Mouse (Mus musculus) C2C12 (cell line): ENCODE results near the gene Uhrf1. TPM values are rescaled to one million over a fixed set of nuclear protein-coding genes. Genes with fewer than 3 reads are reported as not detected.
A peak's percentile ranks its signal among the peaks of the same experiment; 100 is the strongest.

Experiments used
- H3K27me3 ChIP-seq: one replicate; pipeline ENCODE4 v1.6.1; 2011; ENCODE audit not compliant: control insufficient read depth, insufficient read depth, insufficient read length
- H3K36me3 ChIP-seq: one replicate; pipeline ENCODE4 v1.6.1; 2011; ENCODE audit not compliant: control insufficient read depth, insufficient read depth
- H3K4me3 ChIP-seq: one replicate; pipeline ENCODE4 v1.5.1; 2011; ENCODE audit warnings: mild to moderate bottlenecking, control low read depth; ENCODE audit not compliant: poor library complexity, insufficient read depth, severe bottlenecking
- H3K79me2 ChIP-seq: one replicate; pipeline ENCODE4 v1.6.1; 2011; ENCODE audit not compliant: control insufficient read depth, insufficient read depth
- H3K79me3 ChIP-seq: one replicate; pipeline ENCODE4 v1.6.1; 2011; ENCODE audit warnings: low read depth, control low read depth
- H3ac ChIP-seq: one replicate; pipeline ENCODE3; 2011; ENCODE audit warnings: low read depth; ENCODE audit not compliant: control insufficient read depth, insufficient read length
- CEBPB ChIP-seq: IDR thresholded peaks from one replicate; pipeline ENCODE4 v1.6.1; 2011; ENCODE audit warnings: low read depth, mild to moderate bottlenecking, control low read depth, moderate library complexity
- CTCF ChIP-seq: IDR thresholded peaks from one replicate; pipeline ENCODE4 v1.5.1; 2011; ENCODE audit not compliant: control insufficient read depth, insufficient read depth, insufficient read length
- FOSL1 ChIP-seq: IDR thresholded peaks from one replicate; pipeline ENCODE4 v1.8.0; 2011; ENCODE audit warnings: mild to moderate bottlenecking, low read length; ENCODE audit not compliant: poor library complexity, insufficient read depth, severe bottlenecking
- MAX ChIP-seq: IDR thresholded peaks from one replicate; pipeline ENCODE4 v1.6.1; 2011; ENCODE audit warnings: mild to moderate bottlenecking, control low read depth
- MYOD1 ChIP-seq: IDR thresholded peaks from one replicate; pipeline ENCODE4 v1.6.1; 2011; ENCODE audit warnings: low read depth; ENCODE audit not compliant: control insufficient read depth, insufficient read length
- MYOG ChIP-seq: IDR thresholded peaks from one replicate; pipeline ENCODE4 v1.6.1; 2011; ENCODE audit not compliant: control insufficient read depth, insufficient read length; ENCODE audit errors: extremely low read depth
- USF1 ChIP-seq: IDR thresholded peaks from one replicate; pipeline ENCODE4 v1.6.1; 2011; ENCODE audit warnings: low read depth, mild to moderate bottlenecking, control low read depth, moderate library complexity
- polyA plus RNA-seq: library from polyadenylated mRNA; unstranded; fragments of >200 nt; fragmentation: generic; extraction: Trizol; gene quantifications from one replicate; pipeline ENCODE4 v1.2.1, GENCODE M21; 2012; ENCODE audit warnings: missing spikeins

Uhrf1 gene
- polyA plus RNA-seq, 1 experiment = 93.0 TPM

GRCm38 (mm10) chr17:56303847-56304586 lies 896 bp downstream of the Uhrf1 start:
- Histone ChIP-seq H3K4me3 (peak overlapping the region; percentile 69), H3K79me3 (peaks cover 45% of the 10 kb centered on the region), H3K79me2 (peaks cover 51% of the 10 kb centered on the region), H3ac (peak overlapping the region; percentile 77), H3K27me3 (no peaks in the 10 kb centered on the region), H3K36me3 (peaks cover 40% of the 10 kb centered on the region)
- TF ChIP-seq MAX (peak; percentile 87), MYOD1 (no peak)

- Histone ChIP-seq H3K27me3 (no peaks in the 10 kb centered on the region), H3K79me2 (peaks cover 58% of the 10 kb centered on the region), H3K79me3 (peaks cover 47% of the 10 kb centered on the region), H3ac (peak overlapping the region; percentile 77), H3K4me3 (peak overlapping the region; percentile 69), H3K36me3 (peaks cover 47% of the 10 kb centered on the region)
- TF ChIP-seq MYOD1 (no peak), MYOG (no peak), CEBPB (no peak), FOSL1 (no peak), MAX (no peak), USF1 (no peak)
Observed at GRCm38 (mm10) chr17:56304718-56305117, 1.6 kb downstream of the Uhrf1 start.

GRCm38 (mm10) chr17:56305156-56305555 lies 2.0 kb downstream of the Uhrf1 start:
- H3K79me2 ChIP-seq = peaks cover 62% of the 10 kb centered on the region
- H3K4me3 ChIP-seq = peak overlapping the region; percentile 69
- H3ac ChIP-seq = peak overlapping the region; percentile 44
- peaks cover 52% of the 10 kb centered on the region for H3K36me3 ChIP-seq
- TF ChIP-seq MYOD1 (no peak), CTCF (no peak), CEBPB (no peak), MYOG (no peak), MAX (no peak), USF1 (no peak), FOSL1 (no peak)
- H3K27me3 ChIP-seq = no peaks in the 10 kb centered on the region
- H3K79me3 ChIP-seq = peaks cover 47% of the 10 kb centered on the region

- peaks cover 57% of the 10 kb centered on the region for H3K36me3 ChIP-seq
- peaks cover 49% of the 10 kb centered on the region for H3K79me3 ChIP-seq
- no peak overlapping the region for H3K4me3 ChIP-seq
- peaks cover 68% of the 10 kb centered on the region for H3K79me2 ChIP-seq
- peak overlapping the region; percentile 20 for H3ac ChIP-seq
- TF ChIP-seq USF1 = no peak
- no peaks in the 10 kb centered on the region for H3K27me3 ChIP-seq
Observed at GRCm38 (mm10) chr17:56305826-56306225, 2.7 kb downstream of the Uhrf1 start.

- TF ChIP-seq MAX (no peak), USF1 (no peak), CTCF (no peak), MYOG (no peak), CEBPB (no peak), FOSL1 (no peak)
- Histone ChIP-seq H3K79me3 (peaks cover 51% of the 10 kb centered on the region), H3K27me3 (no peaks in the 10 kb centered on the region), H3K36me3 (peaks cover 76% of the 10 kb centered on the region), H3K4me3 (no peak overlapping the region), H3K79me2 (peaks cover 75% of the 10 kb centered on the region), H3ac (no peak overlapping the region)
Observed at GRCm38 (mm10) chr17:56308088-56308487, 5.0 kb downstream of the Uhrf1 start.

- Histone ChIP-seq H3K4me3 (no peak overlapping the region), H3K27me3 (no peaks in the 10 kb centered on the region), H3ac (no peak overlapping the region), H3K79me3 (peaks cover 51% of the 10 kb centered on the region), H3K79me2 (peaks cover 71% of the 10 kb centered on the region), H3K36me3 (peaks cover 89% of the 10 kb centered on the region)
- no peak for TF ChIP-seq MAX
- TF ChIP-seq MYOD1 = no peak
- TF ChIP-seq MYOG = no peak
- TF ChIP-seq CEBPB = no peak
- no peak for TF ChIP-seq USF1
- TF ChIP-seq CTCF = no peak
- no peak for TF ChIP-seq FOSL1
Observed at GRCm38 (mm10) chr17:56309191-56309945, 6.2 kb downstream of the Uhrf1 start.
